Mouse (Mus musculus) stomach, embryonic 16.5 days (tissue): ENCODE measurements around the gene Scarf1. TPM values are rescaled to one million over a fixed set of nuclear protein-coding genes. Genes with fewer than 3 reads are reported as not detected.

Experiments
- ATAC-seq: fragments of 200-750 bp; cut with Nextera tagmentation; 2 replicates; pipeline ENCODE4 v1.8.0; 2017; ENCODE audit warnings: moderate number of reproducible peaks, moderate TSS enrichment; ENCODE audit not compliant: insufficient read depth, low FRiP score
- H3K27ac ChIP-seq: fragments of 300-500 bp; sonication (generic); 2 replicates; pipeline ENCODE4 v1.5.1; 2014; ENCODE audit warnings: low read length
- H3K27me3 ChIP-seq: fragments of 300-500 bp; sonication (generic); 2 replicates; pipeline ENCODE4 v1.6.1; 2014; ENCODE audit warnings: low read length, control low read depth, mixed read lengths; ENCODE audit not compliant: control insufficient read depth, insufficient read depth
- H3K36me3 ChIP-seq: fragments of 300-500 bp; sonication (generic); 2 replicates; pipeline ENCODE4 v1.6.1; 2014; ENCODE audit warnings: low read length; ENCODE audit not compliant: control insufficient read depth, insufficient read depth
- H3K4me1 ChIP-seq: fragments of 300-500 bp; sonication (generic); 2 replicates; pipeline ENCODE4 v1.6.1; 2014; ENCODE audit warnings: low read length, control low read depth, mixed read lengths; ENCODE audit not compliant: control insufficient read depth, insufficient read depth
- H3K4me2 ChIP-seq: fragments of 300-500 bp; sonication (generic); 2 replicates; pipeline ENCODE4 v1.6.1; 2014; ENCODE audit warnings: low read depth, low read length, mixed read lengths
- H3K4me3 ChIP-seq: fragments of 300-500 bp; sonication (generic); replicated peaks from 2 replicates; pipeline ENCODE4 v1.5.1; 2014; ENCODE audit warnings: mild to moderate bottlenecking, low read length
- H3K9ac ChIP-seq: fragments of 300-500 bp; sonication (generic); 2 replicates; pipeline ENCODE4 v1.6.1; 2014; ENCODE audit warnings: low read length
- H3K9me3 ChIP-seq: fragments of 300-500 bp; sonication (generic); replicated peaks from 2 replicates; pipeline ENCODE4 v1.6.1; 2016; ENCODE audit warnings: low read length, control low read depth; ENCODE audit not compliant: control insufficient read depth
- WGBS: fragments of 180-500 bp; shearing (Covaris S2); extraction: QIAGEN DNeasy Blood & Tissue Kit; methylation state at CpG from one replicate; pipeline ENCODE4 v1.1.7; 2014; 5-methylcytosine and 5-hydroxymethylcytosine counted together
- polyA plus RNA-seq: library from polyadenylated mRNA; unstranded; fragments of >200 nt; fragmentation: Nextera tagmentation; extraction: Ambion mirVana; gene quantifications from 2 replicates; pipeline ENCODE4 v1.2.1, GENCODE M21; 2015

Scarf1 gene
- polyA plus RNA-seq, 1 experiment from 2014 or later: 6.2 TPM

DNA sequence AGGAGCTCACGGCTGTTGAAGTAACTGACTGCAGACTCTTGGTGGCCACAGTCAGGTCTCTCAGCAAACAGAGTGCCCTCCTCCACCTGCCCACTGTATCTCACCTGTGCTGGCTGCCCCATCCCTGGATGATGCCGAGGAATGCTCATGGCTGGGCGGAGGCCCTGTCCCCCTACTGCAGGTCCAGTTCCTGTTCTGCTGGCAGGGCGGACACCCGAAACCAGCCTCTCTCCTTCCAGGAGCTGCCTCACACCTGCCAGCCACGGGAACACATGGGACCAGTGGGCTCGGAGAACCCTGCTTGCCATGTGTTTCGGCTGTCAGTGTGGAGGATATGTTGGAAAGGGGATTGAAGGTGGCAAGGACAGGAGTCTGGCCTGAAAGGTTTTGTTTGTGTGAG lies 26.9 kb downstream of the Scarf1 start:
- no peaks in the 10 kb centered on the region for H3K27me3 ChIP-seq
- H3K4me2 ChIP-seq: no peak overlapping the region
- no peaks in the 10 kb centered on the region for H3K36me3 ChIP-seq
- no peak overlapping the region for H3K4me3 ChIP-seq
- WGBS: 77% methylated on average over 8 of the region's 8 CpGs
- ATAC-seq: no peak
- no peak overlapping the region for H3K9ac ChIP-seq
- H3K4me1 ChIP-seq: peaks cover 3% of the 10 kb centered on the region
- no peak overlapping the region for H3K27ac ChIP-seq
- H3K9me3 ChIP-seq: no peaks in the 10 kb centered on the region

DNA sequence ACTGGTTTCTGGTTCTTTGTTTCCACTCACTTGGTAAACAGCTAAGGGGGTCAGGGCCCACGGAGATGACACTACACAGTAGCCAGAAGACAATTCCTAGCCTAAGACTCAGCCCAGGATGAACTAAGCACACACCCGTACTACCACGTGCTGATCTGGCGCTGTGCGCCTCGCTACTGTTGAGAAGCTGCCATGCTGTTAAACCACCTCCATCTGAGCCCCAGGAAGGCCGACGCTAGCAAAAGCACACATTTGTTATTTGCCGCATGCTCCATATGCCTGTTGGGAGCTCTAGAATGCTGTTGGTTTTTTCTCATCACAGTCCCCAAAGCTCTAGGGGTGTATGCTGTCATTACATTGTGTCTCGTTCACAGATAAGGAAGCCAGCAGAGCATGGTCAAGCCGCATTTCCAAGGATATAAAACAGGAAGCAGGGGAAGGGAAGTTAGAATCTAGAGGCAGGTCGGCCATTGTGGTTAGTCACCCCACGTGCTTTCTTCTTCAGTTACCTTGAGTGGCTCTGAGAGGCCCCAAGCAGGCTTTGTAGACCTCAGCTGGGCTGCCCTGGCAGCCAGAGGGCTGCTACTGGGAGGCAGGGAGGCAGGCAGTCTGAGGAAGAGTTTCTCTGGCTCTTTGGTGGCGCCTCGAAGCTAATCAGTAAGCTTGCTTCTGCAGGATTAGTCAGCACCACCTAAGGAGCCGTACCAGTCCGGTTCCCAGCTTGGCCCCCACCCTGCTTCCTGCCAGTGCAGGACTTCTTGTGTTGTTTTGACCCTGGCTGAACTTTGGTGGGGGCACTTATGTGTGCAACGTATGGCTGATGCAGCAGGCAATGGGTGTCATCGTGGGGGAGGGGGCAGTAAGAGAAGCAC lies 27.6 kb downstream of the Scarf1 start:
- Histone ChIP-seq H3K27ac (no peak overlapping the region; the same call in 1 of the 2 replicates), H3K27me3 (no peaks in the 10 kb centered on the region), H3K4me2 (no peak overlapping the region), H3K4me3 (no peak overlapping the region), H3K9me3 (no peaks in the 10 kb centered on the region), H3K9ac (no peak overlapping the region), H3K4me1 (no peaks in the 10 kb centered on the region; the same call in none of the 2 replicates), H3K36me3 (no peaks in the 10 kb centered on the region)
- ATAC-seq: no peak
- 66% methylated on average over 19 of the region's 19 CpGs for WGBS

DNA sequence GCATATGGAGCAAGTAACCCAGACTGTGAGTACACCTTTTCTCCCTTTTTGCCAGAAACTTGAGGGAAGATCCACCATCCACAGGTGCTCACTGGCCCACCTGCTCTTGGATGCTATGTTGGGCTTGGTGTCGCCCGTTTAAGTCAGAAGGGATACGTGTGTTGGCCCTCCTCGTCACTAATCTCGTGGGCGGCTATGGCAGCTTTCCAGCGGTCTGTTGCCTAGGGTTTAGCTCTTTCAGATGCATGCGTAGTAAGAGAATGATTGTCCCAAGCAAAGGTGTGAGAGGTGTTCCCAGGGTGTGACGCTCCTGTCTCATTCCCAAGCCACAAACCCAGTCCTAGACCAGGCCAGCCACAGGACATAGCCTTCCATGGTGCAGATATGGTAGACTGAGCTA lies 31.4 kb downstream of the Scarf1 start:
- no peak overlapping the region for H3K27ac ChIP-seq
- ATAC-seq: no peak
- no peak overlapping the region for H3K4me3 ChIP-seq
- no peak overlapping the region for H3K4me2 ChIP-seq
- H3K9me3 ChIP-seq: no peaks in the 10 kb centered on the region
- no peaks in the 10 kb centered on the region for H3K27me3 ChIP-seq
- no peak overlapping the region for H3K9ac ChIP-seq
- WGBS: 82% methylated on average over 9 of the region's 9 CpGs
- no peaks in the 10 kb centered on the region for H3K36me3 ChIP-seq
- peaks cover 4% of the 10 kb centered on the region for H3K4me1 ChIP-seq

DNA sequence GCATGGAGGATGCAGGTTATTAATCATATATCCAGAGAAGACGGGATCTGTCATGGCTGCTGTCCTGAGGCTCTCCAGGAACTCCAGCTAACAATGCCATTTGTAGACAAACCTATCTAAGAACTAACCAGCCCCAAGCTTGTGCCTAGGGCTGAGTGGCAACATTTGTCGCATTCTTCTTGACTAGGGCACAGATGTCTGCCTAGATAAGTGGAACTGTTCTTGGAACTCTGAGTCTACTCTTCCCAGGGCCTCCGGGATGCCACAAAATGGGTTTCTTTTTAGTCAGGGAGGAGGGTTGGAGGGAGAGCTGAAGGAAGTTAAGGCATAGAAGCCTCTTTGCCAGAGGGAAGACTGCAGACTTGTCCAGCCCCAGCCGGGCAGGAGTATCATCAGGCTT lies 32.7 kb downstream of the Scarf1 start:
- 57% methylated on average over 4 of the region's 4 CpGs for WGBS
- no peak for ATAC-seq
- no peak overlapping the region for H3K27ac ChIP-seq

DNA sequence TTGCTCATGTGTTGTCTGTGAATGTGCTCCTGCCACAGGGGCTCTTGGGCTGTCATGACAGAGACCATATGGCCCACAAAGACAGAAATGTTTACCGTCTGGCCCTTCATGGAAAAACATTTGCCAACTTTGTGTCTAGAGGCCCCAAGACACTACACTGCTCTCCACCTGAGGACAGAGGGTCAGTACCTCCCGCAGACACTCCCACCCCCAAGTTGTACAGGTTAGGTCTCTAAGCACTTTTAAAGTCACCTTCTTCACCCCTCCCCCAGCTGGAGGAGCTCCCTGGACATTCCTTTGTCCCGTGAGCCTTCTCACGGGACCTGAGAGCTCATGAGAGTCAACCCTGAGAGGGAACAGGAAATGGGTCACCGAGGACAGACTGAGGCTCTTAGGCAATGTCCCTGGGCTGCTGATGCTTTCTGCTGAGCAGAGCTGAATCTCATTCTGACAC lies 36.3 kb downstream of the Scarf1 start:
- ATAC-seq: peak; percentile 59; the same call in 1 of the 2 replicates
- 29% methylated on average over 5 of the region's 5 CpGs for WGBS
- H3K9me3 ChIP-seq: no peaks in the 10 kb centered on the region
- H3K4me2 ChIP-seq: no peak overlapping the region
- H3K4me1 ChIP-seq: peaks cover 36% of the 10 kb centered on the region
- peak overlapping the region; percentile 36; the same call in 1 of the 2 replicates for H3K9ac ChIP-seq
- peak overlapping the region; percentile 9; the same call in 1 of the 2 replicates for H3K27ac ChIP-seq
- no peaks in the 10 kb centered on the region for H3K27me3 ChIP-seq
- no peaks in the 10 kb centered on the region for H3K36me3 ChIP-seq
- no peak overlapping the region for H3K4me3 ChIP-seq

More for the DNA sequence above, 32.7 kb downstream of the Scarf1 start:
- no peak overlapping the region for H3K9ac ChIP-seq
- H3K4me3 ChIP-seq: no peak overlapping the region
- H3K4me2 ChIP-seq: no peak overlapping the region
- no peaks in the 10 kb centered on the region for H3K27me3 ChIP-seq
- H3K4me1 ChIP-seq: peaks cover 18% of the 10 kb centered on the region
- no peaks in the 10 kb centered on the region for H3K36me3 ChIP-seq
- H3K9me3 ChIP-seq: no peaks in the 10 kb centered on the region

DNA sequence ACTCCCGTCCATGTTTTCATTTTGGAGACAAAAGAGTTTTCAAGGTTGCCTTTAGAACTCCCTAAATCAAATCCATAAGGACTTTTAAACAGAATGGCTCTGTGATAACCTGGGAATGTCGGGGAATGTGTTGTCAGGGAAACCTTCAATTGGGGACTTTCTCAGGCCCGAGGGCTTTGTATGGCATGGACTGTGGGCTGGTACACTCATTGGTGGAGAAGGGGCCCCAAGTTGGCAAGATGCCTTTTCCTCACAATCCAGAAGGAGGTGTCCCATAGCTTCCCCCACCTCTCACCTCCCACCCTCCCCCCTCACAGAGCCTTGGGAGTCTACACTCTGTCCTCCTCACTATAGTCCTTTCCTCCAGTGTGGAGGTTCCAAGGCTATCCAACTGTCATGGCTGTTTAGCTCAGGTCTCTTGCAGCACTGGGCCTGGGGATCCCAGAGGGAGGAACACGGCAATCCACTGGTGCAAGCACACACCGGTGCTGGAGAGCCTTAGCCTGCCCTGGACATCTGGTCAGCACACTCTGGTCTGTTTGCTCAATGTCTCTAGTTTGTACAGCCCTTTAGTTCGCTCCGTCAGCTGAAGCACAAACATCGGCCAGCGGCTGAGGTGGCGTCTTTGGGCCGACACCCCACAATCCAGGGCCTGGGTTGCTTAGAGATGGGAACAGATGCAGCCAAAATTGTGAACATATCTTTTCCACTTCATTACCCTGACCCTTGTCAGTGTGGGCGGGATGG lies 37.0 kb downstream of the Scarf1 start:
- H3K36me3 ChIP-seq: no peaks in the 10 kb centered on the region
- 56% methylated on average over 12 of the region's 12 CpGs for WGBS
- H3K9ac ChIP-seq: peak overlapping the region; percentile 36; the same call in 1 of the 2 replicates
- H3K4me3 ChIP-seq: no peak overlapping the region
- no peaks in the 10 kb centered on the region for H3K27me3 ChIP-seq
- no peak overlapping the region for H3K4me2 ChIP-seq
- H3K4me1 ChIP-seq: peaks cover 36% of the 10 kb centered on the region
- peak overlapping the region; percentile 9; the same call in 1 of the 2 replicates for H3K27ac ChIP-seq
- H3K9me3 ChIP-seq: no peaks in the 10 kb centered on the region
- no peak for ATAC-seq

DNA sequence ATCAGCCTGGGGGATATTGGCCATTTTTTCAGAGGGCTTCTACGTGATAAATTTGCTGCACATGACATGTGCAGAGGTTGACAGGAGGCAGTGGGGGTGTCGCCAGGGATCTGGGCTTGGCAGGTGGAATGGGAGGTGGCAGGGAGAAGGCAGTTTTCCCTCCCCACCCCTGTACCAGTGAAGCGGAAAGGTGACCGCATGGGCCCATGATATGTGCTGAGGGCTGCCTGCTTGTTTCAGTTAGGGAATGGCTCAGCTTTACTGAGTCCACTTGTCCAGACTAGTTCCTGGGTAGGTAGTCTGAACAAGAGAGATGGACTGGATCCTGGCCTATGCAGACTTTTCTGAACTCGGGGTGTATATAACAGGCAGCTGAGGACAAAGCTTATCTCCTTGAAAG lies 38.0 kb downstream of the Scarf1 start:
- Histone ChIP-seq H3K4me3 (no peak overlapping the region), H3K4me1 (peaks cover 36% of the 10 kb centered on the region), H3K36me3 (no peaks in the 10 kb centered on the region), H3K27ac (peak overlapping the region; percentile 76), H3K4me2 (no peak overlapping the region), H3K9ac (0 out of 2 replicates have a peak overlapping the region, but pooled peaks have one; percentile 61), H3K9me3 (no peaks in the 10 kb centered on the region), H3K27me3 (no peaks in the 10 kb centered on the region)
- WGBS: 76% methylated on average over 5 of the region's 5 CpGs
- ATAC-seq: no peak

DNA sequence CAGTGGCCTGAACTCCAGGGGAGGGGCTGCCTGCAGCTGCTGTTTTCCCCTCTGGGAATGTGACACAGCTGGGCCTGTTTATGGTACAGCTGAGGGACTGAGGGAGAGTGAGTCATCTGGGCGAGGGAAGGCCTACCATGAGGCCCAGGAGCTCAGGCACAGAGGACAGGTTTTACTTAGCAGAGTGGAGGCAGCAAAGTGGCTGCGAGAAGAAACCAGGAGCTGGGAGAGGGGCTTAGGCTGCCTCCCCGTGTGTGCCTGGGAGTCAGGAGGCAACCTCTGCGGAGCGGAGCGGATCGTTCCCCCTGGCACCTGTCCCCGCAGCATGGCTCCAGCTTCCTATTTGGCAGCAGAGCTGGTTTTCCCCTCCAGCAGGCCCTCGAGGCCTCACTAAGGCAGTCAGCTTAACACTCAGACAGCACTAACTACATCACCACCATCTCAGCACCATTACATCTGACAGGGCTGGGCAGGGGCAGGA lies 38.7 kb downstream of the Scarf1 start:
- no peak overlapping the region for H3K4me2 ChIP-seq
- no peaks in the 10 kb centered on the region for H3K36me3 ChIP-seq
- peak overlapping the region; percentile 76 for H3K27ac ChIP-seq
- no peak overlapping the region for H3K4me3 ChIP-seq
- H3K4me1 ChIP-seq: peaks cover 36% of the 10 kb centered on the region
- H3K9me3 ChIP-seq: no peaks in the 10 kb centered on the region
- 44% methylated on average over 9 of the region's 9 CpGs for WGBS
- H3K27me3 ChIP-seq: no peaks in the 10 kb centered on the region
- peak; percentile 81; the same call in 1 of the 2 replicates for ATAC-seq
- peak overlapping the region; percentile 61 for H3K9ac ChIP-seq
